Mouse (Mus musculus) heart, adult 18-20 months (tissue): ENCODE results near the gene Acer3. TPM values are rescaled to one million over a fixed set of nuclear protein-coding genes. Genes with fewer than 3 reads are reported as not detected.

Experiments used
- DNase-seq, 2 experiments: peaks; one replicate each; pipeline ENCODE4 v3.0.0; 2021 to 2022; ENCODE audit warnings: mixed read lengths in 1 of 2
- total RNA-seq, 2 experiments: library from RNA; stranded (reverse); gene quantifications; 2 replicates each; pipeline ENCODE4 v1.2.3; 2021

Gene Acer3
- total RNA-seq, 2 experiments from 2014 or later: 10.1 to 11.7 TPM

DNA sequence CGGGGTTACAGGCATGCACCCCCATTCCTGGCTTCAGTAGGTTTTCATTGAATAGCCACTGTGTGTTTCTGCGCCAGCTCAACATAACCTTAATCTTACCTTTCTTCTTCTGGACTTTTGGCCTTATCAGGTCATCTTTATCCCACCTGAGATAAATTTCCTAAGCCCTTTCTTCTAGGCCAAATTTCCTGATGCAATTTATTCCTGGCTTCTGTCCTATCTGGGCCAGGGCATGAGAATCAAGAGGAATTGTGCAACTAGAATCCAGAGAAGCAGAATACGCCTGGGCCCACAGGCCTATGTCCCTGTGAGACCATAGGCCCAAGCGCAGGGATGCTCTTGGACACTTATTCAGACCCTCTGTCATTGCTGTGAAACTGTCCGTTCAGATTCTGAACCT is 12.5 kb upstream of the Acer3 start:
- no peak for DNase-seq

DNA sequence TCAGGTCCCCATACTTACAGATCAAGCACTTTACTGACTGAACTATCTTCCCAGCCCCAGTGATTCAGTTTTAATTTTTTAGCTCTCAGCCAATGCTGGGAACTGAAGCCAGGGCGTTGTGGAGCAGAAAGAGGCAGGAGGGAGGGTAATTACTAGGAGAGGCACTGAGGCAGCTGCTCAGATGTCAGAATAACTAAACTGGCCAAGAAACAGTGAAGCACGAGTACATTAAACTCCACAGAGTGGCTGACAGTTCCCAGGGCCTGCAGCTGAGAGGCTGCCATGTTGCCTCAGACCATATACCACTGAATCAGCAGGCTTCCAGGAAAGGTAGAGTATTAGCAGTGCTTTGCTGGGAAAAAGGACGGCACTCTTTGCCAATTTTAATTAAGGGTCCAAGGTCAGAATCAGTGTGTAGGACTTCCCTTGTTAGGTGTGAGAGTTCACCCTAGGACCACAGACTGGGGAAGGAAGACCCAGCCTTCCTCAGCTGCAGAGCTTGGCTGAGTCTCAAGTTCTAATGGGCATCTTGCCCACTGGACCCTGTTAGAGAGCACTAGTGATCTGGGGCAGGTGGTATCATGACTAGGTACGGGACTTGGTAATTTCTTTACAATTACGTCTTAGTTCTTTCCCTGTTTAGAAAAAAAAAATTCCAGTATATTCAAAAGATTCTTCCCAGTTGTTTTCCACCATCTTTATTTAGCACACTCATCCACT is 11.8 kb upstream of the Acer3 start:
- DNase-seq: no peak

DNA sequence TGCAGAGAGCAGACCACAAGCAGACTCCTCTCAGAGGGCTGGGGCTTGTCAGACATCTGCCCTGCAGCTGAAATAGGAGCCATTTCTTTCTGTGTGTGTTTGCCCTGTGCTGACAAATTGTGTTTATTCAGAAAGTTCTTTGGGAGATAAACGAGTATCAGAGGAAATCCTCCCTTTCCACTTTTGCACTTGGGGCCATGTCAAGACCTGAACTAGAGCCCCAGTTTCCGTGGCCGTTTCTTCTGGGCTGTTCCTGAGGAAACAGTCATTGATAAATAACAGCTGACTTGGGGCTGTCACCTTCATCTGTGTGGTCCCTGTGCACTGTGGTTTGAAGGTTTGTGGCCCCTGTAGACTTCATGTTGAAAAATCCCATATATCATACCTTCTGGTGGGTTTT is 10.9 kb upstream of the Acer3 start:
- DNase-seq: no peak

DNA sequence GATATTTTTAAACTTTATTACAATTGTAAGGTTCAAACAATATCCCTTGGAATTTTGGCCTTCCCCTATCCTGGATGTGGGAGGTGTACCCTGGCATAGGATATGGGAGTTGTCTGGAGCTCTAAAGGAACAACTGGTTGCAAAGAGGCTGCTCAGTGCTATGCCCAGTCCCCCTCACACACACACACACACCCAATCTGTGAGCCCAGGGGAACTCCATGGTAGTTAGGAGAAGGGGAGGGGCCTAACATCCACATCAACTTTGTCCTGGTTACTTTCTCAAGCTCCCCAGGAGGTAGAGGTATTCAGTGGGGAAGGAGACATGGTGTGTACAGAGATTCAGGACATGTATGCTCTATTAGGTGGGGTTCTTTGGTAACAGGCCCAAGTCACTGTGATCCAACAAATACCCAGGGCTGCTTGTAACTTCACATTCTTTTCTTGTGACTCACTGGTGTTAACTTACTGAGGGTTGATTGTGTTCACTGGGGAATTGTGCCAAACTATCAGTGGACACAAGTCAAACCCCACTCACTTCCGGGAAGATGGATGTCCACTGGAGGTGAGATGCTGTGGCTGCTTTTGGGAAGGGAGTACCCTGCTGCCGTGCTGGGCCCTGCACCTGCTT is 9.5 kb upstream of the Acer3 start:
- DNase-seq: no peak

DNA sequence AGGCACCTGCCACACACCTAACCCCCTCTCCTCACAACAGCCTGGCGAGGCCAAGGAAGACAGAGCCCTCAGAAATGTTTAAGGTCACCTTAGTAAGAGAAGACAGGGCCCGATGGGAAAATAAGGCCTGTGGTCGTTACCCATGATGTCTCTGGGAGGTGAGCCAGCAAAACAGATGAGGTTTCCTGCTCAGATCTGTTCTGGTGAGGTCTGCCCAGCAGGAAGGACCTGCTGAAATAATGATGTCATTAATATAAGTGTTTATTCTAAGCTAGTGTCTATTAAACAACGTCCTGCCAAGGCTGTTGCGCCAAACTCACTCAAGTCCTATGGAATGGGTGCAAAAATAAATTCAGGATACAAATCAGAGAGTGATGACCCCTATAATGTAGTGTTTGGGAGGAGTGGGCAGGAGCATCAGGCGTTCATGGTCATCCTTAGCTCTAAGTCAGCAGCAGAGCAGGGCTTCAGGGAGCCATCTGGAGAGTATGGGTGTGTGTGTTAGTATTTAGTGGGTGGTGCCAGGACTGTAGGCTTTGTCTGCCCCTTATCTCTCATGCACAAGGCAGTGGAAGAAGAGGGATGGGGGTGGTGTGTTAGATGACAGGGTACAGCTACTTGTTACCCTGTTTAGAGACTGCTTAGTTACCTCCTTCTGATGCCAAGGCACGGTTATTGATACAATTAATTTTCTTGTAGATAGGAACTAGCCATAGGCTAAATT is 8.8 kb upstream of the Acer3 start:
- no peak for DNase-seq

DNA sequence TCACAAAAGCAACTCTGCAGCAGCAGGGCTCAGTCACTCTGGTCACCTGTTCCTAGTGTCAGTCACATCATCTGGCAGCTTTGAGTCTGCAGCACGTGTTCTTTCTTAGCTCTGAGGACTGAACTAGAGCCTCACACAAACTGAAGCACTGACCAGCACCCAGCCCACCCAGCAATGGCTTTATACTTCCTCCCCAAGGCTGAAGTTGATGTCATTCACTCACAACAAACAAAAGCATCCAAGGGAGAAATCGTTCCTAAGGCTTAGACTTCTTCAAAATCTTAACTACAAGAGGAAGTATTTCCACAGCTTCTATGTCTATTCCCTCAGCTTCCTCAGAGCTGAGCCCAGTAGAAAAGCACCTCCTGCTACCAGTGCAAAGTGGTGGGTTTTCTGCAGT is 7.3 kb upstream of the Acer3 start:
- peak in 1 of 2 experiments; percentile 33 for DNase-seq

DNA sequence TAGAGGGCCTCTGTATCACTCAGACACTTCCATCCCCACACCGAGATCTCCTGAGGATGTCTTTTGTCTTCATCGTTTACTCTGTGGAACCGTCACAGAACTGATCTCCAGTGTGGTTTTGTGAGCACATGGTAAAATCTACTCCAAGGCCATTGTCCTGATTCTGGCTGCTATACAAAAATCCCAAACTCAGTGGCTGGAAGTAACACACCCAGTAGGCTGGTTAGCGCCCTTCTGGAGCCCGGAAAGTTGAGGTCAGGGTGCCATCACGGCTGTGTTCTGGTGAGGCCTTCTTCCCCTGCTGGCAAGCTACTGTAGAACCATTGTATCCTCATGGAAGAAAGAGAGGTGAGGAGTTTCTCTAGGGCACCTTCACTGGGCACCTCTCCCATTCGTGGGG is 5.0 kb upstream of the Acer3 start:
- no peak for DNase-seq

DNA sequence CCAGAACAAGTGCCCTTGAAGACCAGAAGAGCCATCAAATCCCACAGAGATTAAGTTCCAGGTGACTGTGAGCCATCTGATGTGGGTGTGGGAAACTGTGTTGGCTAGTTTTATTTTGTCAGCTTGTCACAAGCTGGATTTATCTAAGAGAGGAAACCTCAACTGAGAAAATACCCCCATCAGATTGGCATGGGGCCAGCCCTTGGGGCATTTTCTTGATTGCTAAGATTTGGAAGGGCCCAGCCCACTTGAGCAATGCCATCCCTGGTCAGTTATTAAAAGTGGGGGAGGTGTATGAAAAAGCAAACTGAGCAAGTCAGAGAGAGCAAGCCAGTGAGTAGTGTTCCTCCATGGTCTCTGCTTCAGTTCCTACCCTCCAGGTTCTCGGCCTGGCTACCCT is 3.2 kb upstream of the Acer3 start:
- no peak for DNase-seq

DNA sequence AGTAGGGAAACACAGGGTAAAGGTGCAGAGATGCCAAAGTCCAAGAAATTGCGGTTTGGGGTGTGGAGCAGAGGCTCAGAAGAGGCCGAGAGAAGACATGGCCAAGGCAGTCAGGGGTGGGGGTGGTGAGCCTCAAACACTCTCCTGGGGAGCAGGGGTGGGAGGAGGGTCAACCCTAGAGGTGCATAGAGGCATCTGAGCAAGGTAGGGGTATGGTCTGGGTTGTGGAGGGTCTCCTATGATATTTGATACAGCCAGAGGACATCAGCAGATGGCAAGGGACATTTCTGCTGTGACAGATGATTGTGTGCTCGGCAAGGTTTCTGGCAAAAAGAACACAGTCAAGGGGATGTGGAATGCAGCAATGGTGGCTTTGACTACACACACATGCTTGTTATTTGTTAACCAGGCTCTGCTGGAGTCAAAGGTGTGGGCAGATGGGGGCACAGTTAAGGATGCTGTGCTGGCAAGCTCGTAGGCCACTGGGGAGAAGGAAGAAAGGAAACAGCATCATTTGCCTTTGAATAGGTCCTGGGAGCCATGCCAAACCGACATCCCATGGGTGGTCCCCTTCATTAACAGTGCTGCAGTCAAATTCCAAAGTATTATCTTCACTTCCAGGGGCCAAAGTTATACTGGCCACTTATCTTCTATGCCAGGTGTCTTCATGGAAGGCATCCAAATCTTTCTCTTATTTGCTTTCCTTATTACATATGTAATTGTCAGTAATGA is 2.4 kb upstream of the Acer3 start:
- DNase-seq: peak in 1 of 2 experiments; percentile 40

DNA sequence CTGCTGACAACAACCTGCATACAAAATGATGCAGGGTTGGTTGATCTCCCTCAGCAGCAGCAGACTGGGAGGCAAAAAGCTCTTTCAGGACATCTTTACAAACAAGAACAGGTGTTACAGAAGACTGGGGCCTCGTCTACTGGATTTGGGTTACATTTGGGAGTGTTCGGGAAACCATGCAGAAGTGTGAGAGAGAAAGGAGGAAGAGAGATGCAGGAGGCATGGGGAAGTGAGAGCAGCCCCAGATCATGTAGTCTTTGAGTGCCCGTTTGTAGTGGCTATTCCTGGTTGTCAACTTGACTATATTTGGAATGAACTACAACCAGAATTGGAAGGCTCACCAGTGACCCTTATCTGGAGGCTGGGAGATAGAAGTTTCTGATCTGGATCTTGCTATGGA is 1.4 kb upstream of the Acer3 start:
- DNase-seq: peak in 1 of 2 experiments; percentile 39

DNA sequence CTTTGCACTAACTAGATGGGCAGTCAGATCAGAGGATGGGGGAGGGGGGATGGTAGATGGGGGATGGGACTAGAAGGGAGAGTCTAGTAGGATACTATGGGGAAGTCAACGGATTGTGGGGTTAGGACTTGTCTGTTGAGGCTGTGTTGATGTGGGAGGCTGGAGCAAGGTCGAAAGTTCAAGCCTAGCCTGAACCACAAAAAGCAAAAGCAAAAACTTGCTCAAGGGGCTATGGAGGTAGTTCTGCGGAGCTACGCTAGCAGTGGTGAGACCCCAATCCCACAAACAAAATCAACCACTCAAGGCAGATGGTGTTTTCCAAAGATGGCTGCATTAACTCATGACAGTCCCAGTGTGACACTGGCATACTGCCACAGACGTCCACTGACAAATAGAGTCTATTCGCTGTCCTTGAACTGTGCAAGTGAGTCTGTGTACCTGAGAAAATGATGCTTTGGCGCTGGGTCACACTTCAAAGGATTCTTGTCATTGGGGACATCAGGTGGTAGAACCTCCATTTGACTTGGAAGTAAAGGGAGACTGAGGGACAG is 927 bp downstream of the Acer3 start:
- no peak for DNase-seq

DNA sequence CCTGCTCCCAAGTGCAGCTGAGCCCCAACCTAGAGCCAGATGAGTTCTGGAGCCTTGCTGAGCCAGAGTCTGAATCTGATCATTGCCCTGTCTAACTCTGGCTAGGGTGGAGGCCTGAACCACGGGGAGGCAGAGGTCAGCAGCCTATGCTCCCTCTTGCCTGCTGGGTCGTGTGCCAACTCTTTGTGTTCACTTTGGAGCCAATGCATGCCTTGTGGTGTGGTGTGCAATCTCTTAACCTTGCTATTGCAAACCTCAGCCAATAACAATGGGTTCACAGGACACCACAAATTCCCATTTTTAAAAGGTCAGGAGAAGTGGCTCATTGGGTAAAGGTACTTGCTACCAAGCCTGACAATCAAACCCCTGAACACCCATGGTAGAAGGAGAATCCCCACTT is 4.4 kb downstream of the Acer3 start:
- no peak for DNase-seq

DNA sequence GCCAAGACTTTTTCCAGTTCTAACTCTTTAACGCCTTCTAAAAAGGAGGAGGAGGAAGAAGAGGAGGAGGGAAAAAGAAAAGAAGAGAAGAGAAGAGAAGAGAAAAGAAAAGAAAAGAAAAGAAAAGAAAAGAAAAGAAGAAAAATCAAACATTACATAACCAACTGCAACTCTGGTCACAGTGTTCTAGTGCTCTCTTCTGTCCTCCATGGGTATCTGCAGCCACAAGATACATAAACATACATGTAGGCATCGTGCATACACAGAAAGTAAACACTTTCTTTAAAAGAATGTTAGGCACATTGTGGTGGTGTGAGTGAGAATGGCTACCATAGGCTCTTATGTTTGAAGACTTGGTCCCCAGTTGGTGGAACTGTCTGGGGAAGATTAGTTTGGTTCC is 5.9 kb downstream of the Acer3 start:
- DNase-seq: no peak

DNA sequence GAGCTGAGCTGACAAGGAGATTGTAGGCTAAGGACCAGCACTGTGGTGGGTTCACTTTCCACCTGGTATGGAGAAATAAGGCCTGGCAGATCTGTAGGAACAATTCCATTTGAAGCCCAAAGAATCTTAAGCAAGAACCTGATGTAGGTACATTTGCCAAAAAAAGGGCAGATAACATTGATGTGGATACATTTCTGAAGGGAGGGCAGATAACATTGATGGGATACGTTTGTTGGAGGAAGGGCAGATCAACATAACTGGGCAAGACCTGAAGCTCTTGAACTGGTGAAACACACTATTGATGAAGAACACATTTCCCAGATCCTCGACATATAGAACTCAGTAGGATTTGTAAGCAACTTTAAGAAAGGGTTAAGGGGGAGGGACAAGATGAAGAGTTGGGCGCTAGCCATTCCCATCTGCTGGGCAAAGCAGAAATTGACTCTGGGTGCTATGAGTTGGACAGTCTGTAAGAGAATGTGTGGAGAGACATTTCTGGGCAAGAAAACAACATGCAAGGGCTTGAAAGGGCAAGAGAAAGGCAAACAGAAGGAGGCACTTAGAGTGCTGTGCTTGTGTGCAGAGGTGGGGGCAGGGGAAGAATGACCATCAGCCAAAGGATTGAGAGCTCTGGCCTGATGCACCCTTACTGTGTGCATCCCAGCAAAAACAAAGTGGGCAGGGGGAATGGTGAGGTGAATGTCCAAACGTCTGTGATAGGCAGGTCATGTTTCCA is 8.7 kb downstream of the Acer3 start:
- no peak for DNase-seq

DNA sequence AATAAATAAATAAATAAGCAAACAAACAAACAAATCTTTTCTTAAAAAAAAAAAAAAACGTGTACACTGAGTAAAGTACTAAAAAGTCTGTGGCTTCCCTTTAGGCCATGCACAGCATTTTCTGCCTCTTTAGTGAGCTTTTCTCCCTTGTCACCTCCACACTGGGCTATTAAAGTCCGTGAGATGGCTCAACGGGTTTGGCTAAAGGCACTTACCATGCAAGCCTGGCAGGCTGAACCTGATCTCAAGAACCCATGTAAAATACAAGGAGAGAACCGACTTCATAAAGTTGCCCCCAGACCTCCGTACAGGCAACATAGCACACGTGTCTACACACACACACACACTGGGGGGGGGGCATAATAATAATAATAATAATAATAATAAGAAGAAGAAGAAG is 10.7 kb downstream of the Acer3 start:
- DNase-seq: no peak

DNA sequence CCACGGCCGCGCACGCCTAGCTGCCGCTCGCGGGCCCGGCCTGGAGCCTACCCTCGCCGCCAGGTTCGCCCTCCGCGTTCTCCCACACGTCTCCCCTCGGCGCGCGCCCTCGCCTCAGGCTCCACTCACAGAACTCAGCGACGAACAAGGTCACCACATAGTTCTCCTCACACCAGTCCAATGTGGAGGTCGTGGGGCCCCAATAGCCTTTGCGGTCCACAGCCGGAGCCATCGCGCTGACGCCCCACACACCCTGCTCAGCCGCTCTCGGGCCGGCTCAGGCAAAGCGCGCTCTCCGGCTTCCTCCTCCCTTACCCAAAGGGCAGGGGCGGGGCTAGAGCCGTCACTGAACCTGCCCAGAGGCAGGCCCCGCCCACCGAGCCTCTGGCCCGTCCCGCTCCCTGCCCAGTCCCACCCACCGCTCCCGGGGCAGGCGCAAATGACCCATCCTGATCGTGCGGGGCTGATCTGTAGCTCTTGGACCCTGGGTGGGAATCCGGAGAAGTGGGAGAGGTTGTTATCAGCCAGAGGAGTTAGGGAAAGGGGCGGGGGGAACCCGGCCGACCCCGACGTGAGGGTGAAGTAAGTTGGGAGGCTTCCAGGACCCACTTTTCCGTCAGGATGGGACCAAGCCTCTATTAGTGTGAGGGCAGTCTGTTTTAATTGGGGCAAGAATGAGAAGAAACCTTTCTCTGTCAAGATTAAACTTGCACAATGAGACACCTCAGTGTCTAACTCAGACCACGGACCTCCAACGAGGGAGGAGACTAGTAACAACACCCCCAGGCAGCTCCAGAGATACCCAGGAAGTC is 11.6 kb downstream of the Acer3 start:
- DNase-seq: peak; percentile 97

DNA sequence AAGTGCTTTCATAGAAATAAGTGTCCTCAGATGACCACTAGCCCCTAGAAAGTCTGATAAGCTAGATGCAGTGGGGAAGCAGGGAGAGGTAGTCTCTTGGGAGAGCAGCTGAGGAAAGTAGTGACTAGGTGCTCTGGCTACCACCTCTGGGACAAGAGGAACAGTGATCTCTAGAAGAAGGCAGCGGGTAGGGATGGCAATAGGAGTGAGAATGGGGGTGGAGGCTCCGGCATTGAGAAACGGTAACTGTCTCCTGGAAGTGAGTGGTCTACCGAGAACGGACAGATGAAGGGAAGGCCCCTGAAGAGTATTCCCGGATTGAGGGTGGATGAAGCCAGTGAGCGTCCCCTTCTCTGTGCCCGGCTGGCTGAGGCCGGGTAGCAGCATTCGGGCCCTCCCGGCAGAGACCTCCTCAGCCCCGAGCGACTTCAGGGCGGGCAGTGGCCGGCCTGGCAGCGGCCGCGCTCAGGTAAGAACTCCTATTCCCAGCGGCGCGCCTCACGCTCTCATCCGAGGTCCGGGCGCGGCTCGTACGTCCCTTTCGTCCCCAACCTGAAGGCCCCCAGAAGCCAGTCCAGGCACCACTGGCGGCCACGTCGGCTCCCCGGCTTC is 12.3 kb downstream of the Acer3 start:
- DNase-seq: no peak

DNA sequence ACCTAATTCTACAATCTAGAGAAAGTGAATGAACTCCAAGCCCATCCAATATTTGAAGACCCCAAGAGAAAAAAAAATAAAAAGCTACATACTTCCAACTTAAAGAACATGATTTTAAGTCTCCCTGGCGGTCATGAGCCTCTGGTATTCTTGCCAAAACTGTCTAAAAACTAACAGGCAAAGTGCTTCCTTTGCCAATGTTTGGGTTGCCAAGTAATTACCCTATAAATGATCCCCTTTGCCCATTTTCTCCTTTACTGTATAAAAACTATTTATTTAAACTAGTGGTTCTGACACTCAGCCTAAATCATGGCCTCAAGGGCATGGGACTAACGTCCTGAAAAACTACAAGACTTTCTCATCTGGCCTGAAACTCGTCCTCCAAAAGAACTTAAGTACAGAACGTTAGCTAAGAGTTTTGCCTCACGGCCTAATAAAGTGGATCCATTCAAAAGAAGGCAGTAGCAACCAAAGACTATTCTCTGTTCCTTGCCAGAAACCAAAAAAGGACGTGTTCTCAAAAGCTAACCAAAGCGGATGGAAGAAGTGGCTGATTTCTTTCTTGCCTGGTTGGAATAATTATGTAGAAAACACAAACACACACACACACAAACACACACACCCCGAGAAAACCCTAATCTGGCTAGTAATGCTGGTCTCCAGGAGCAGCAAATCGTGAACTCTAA is 12.9 kb downstream of the Acer3 start:
- DNase-seq: no peak

DNA sequence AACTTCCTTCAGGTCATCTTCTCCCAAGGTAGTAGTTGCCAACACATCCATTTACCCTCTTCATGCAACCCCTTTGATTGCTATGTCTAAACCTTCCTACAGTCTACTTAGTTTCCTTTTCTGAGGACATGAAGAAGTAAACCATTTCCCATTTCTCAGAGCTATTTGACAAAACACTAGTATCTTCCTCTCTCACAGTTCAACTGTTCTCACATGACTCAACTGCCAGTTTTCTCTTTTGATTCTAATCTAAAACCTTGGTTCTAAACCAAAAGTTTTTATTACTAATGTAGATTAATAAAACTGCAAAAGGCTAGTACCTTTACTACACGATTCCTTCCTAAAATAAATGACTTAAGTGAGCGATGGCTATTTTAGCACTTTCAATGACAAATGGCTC is 13.6 kb downstream of the Acer3 start:
- DNase-seq: no peak

DNA sequence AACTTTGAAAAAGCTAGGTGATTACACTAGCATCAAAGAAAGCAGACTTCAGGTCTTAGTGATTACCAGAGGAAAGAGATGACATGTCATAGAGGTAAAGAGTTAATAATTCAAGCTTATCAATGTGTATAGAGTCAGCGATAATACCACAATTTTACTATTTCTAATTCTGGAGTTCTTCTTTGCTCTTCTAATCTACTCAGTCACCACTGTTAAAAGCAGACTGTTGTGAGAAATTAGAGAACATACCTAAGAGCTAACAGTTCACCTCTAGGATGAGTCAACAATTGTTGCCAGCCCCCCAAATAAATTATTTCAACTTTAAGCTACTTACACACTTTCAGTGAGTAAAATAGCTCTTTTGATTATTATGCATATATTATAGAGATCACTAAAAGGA is 28.1 kb downstream of the Acer3 start:
- no peak for DNase-seq
